Mouse (Mus musculus): ENCODE data around the gene Gpr33. TPM values are rescaled to one million over a fixed set of nuclear protein-coding genes. Genes with fewer than 3 reads are reported as not detected.

Gene Gpr33
- total RNA-seq, 2 experiments from 2014 or later = not detected

GRCm38 (mm10) chr12:51985163-51985748 lies 42.6 kb downstream of the Gpr33 start:
- DNase-seq = no peak

- no peak for DNase-seq
Measured at GRCm38 (mm10) chr12:51983625-51984024, 44.2 kb downstream of the Gpr33 start.

- DNase-seq = no peak
Measured at GRCm38 (mm10) chr12:51976531-51976930, 51.3 kb downstream of the Gpr33 start.

GRCm38 (mm10) chr12:51974381-51974780 lies 53.5 kb downstream of the Gpr33 start:
- no peak for DNase-seq

Other genes with a start within 250 kb of the Gpr33 start
- 10 to 100 TPM; 84.0 to 85.7 TPM for gene Hectd1, start 198.5 kb downstream of the Gpr33 start, total RNA-seq (2021)
- 10 to 100 TPM in 1 of 2 experiments, 1 to 10 TPM in 1; 8.7 to 10.4 TPM for gene Heatr5a, start 56.7 kb downstream of the Gpr33 start, total RNA-seq (2021)
- gene Dtd2, start 21.6 kb downstream of the Gpr33 start, total RNA-seq (2021) = 10 to 100 TPM in 1 of 2 experiments, 1 to 10 TPM in 1; 9.5 to 10.9 TPM
- 1 to 10 TPM; 5.5 to 6.1 TPM for gene Nubpl, start 69.7 kb upstream of the Gpr33 start, total RNA-seq (2021)